Mouse (Mus musculus) liver, embryonic 11.5 days (tissue): ENCODE data around the gene Lipt2. TPM values are rescaled to one million over a fixed set of nuclear protein-coding genes. Genes with fewer than 3 reads are reported as not detected.

Experiments used
- ATAC-seq: fragments of 200-750 bp; cut with Nextera tagmentation; replicated peaks from 2 replicates; pipeline ENCODE4 v1.8.0; 2017; ENCODE audit warnings: moderate number of reproducible peaks, mild to moderate bottlenecking, moderate TSS enrichment, moderate library complexity; ENCODE audit not compliant: low FRiP score
- DNase-seq: peaks from one replicate; pipeline ENCODE4 v3.0.0-alpha.2; 2017; ENCODE audit warnings: low spot score
- H3K27ac ChIP-seq: fragments of 300-500 bp; sonication (generic); 2 replicates; pipeline ENCODE4 v1.5.1; 2014; ENCODE audit warnings: mild to moderate bottlenecking, low read depth, low read length, control low read depth
- H3K27me3 ChIP-seq: fragments of 300-500 bp; sonication (generic); replicated peaks from 2 replicates; pipeline ENCODE4 v1.6.1; 2014; ENCODE audit warnings: low read length, mixed read lengths; ENCODE audit not compliant: control insufficient read depth, insufficient read depth
- H3K36me3 ChIP-seq: fragments of 300-500 bp; sonication (generic); 2 replicates; pipeline ENCODE4 v1.6.1; 2014; ENCODE audit warnings: mild to moderate bottlenecking, low read length, moderate library complexity, mixed read lengths; ENCODE audit not compliant: control insufficient read depth, insufficient read depth
- H3K4me1 ChIP-seq: fragments of 300-500 bp; sonication (generic); replicated peaks from 2 replicates; pipeline ENCODE4 v1.6.1; 2014; ENCODE audit warnings: low read length, mixed read lengths; ENCODE audit not compliant: control insufficient read depth, insufficient read depth
- H3K4me2 ChIP-seq: fragments of 300-500 bp; sonication (generic); 2 replicates; pipeline ENCODE4 v1.6.1; 2014; ENCODE audit warnings: mild to moderate bottlenecking, control low read depth, moderate library complexity
- H3K4me3 ChIP-seq: fragments of 300-500 bp; sonication (generic); 2 replicates; pipeline ENCODE4 v1.5.1; 2014; ENCODE audit warnings: low read depth, low read length, control low read depth
- H3K9ac ChIP-seq: fragments of 300-500 bp; sonication (generic); 2 replicates; pipeline ENCODE4 v1.6.1; 2014; ENCODE audit warnings: low read depth, low read length, control low read depth
- H3K9me3 ChIP-seq: fragments of 300-500 bp; sonication (generic); 2 replicates; pipeline ENCODE4 v1.6.1; 2016; ENCODE audit warnings: low read length, inconsistent platforms, mixed read lengths; ENCODE audit not compliant: control insufficient read depth
- WGBS: fragments of 180-500 bp; shearing (Covaris S2); extraction: QIAGEN DNeasy Blood & Tissue Kit; methylation state at CpG from one replicate; pipeline ENCODE4 v1.1.7; 2014; 5-methylcytosine and 5-hydroxymethylcytosine counted together
- polyA plus RNA-seq: library from polyadenylated mRNA; unstranded; fragments of >200 nt; fragmentation: Nextera tagmentation; extraction: Ambion mirVana; gene quantifications from 2 replicates; pipeline ENCODE4 v1.2.1, GENCODE M21; 2014

The Lipt2 gene
- polyA plus RNA-seq, 1 experiment from 2014 or later = 18.1 TPM

DNA sequence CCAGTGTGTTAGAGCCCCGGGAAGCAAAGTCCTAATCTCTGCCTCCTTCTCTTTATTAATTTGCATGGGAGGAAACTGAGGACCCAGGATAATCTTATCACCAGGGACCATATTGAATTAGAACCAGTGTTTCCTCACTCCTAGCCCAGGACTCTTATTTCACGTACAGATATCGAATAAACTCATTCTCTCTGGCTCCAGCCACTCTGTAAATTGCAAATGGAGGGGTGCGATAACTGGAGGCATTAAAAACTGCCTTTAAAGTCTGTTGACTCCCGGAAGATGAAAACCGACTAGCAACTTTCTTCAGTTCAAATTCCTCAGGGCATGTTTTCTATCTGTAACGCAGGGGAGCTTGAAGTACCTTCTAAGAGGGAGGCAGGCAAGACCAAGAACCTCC, 20.3 kb downstream of the Lipt2 start:
- Histone ChIP-seq H3K36me3 (no peaks in the 10 kb centered on the region), H3K27ac (0 out of 2 replicates have a peak overlapping the region, but pooled peaks have one; percentile 40), H3K4me1 (peaks cover 22% of the 10 kb centered on the region), H3K9ac (0 out of 2 replicates have a peak overlapping the region, but pooled peaks have one; percentile 17), H3K4me2 (peak overlapping the region; percentile 89), H3K9me3 (no peaks in the 10 kb centered on the region), H3K4me3 (peak overlapping the region; percentile 43), H3K27me3 (peaks cover 32% of the 10 kb centered on the region)
- ATAC-seq (peak; percentile 84), DNase-seq (no peak)
- WGBS = 32% methylated on average over 7 of the region's 7 CpGs

DNA sequence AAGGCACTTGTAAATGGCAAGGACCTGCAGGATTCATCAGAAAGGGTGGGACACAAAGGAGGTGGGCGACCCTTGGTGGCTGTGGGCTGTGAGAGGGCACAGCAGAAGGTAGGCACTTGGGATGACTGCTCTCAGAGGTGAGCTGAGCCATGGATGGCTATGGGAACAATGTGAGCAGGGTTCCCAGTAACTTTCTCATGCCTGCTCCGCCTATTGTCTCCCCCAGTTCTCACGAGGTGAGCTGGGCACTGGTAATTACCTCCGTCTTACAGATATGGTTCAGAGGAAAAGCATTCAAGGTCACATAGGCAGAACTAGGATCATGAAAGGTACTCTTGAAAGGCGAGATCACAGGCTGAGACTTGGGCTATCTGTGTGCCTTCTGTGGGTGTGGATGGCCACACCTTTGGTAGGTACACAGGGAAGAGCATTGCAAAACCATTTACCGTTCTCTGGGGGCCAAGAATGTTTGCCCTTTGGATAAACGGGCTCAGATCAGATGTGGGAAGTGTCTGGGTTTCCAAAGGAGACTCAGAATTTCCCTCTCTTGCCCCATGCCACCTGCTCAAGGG, 20.8 kb downstream of the Lipt2 start:
- Histone ChIP-seq H3K9ac (no peak overlapping the region), H3K9me3 (no peaks in the 10 kb centered on the region), H3K27me3 (peaks cover 32% of the 10 kb centered on the region), H3K4me3 (0 out of 2 replicates have a peak overlapping the region, but pooled peaks have one; percentile 3), H3K4me2 (peak overlapping the region; percentile 89), H3K36me3 (no peaks in the 10 kb centered on the region), H3K27ac (0 out of 2 replicates have a peak overlapping the region, but pooled peaks have one; percentile 40), H3K4me1 (peaks cover 22% of the 10 kb centered on the region)
- ATAC-seq (peak; percentile 24; the same call in 1 of the 2 replicates), DNase-seq (no peak)
- 60% methylated on average over 7 of the region's 7 CpGs for WGBS

DNA sequence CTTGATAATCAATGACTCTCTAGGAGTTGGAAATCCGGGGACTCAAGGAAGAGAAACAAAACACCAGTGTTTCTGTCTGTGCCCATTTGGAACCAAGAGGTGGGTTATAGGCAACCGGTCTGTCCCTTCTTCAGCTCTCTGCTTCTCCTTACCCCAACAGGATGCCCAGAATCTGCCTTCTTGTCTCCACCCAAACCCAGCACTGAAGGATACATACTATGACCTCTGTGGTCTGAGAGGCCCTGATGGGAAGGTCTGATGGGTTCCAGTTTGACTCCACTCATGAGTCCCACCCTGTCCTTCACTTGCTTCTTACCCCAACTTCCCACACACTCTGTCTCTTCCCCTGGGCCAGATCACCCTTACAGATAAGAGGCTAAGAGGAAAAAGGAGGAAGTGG, 22.1 kb downstream of the Lipt2 start:
- H3K9me3 ChIP-seq = no peaks in the 10 kb centered on the region
- ATAC-seq (no peak), DNase-seq (no peak)
- H3K27ac ChIP-seq = no peak overlapping the region
- H3K9ac ChIP-seq = no peak overlapping the region
- no peak overlapping the region for H3K4me3 ChIP-seq
- no peak overlapping the region for H3K4me2 ChIP-seq
- H3K4me1 ChIP-seq = peaks cover 22% of the 10 kb centered on the region
- no peaks in the 10 kb centered on the region for H3K36me3 ChIP-seq
- WGBS = 77% methylated on average over 2 of the region's 2 CpGs
- peaks cover 32% of the 10 kb centered on the region for H3K27me3 ChIP-seq

DNA sequence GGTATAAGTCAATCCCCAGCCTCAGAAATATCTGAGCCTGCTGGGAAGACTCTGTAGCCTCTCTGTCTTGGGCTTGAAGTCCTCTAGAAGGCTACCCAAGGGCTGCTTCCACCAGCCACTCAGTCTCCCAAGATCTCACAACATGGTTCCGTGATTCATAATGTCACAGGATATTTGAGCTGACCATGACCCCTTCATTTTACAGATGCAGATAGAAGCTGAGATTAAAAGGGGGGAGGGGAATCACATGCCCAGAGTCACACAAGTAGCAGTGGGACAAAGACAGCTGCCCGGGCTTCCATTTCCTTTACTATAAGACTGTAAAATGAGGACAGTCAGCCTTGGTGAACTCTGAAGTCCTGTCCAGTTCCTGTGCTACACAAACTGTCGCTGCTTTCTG, 22.5 kb downstream of the Lipt2 start:
- Histone ChIP-seq H3K9me3 (no peaks in the 10 kb centered on the region), H3K4me1 (peaks cover 22% of the 10 kb centered on the region), H3K27me3 (peaks cover 32% of the 10 kb centered on the region), H3K27ac (no peak overlapping the region), H3K4me2 (no peak overlapping the region), H3K9ac (no peak overlapping the region), H3K4me3 (no peak overlapping the region), H3K36me3 (no peaks in the 10 kb centered on the region)
- ATAC-seq = no peak
- no peak for DNase-seq
- WGBS = 67% methylated on average over 3 of the region's 3 CpGs

DNA sequence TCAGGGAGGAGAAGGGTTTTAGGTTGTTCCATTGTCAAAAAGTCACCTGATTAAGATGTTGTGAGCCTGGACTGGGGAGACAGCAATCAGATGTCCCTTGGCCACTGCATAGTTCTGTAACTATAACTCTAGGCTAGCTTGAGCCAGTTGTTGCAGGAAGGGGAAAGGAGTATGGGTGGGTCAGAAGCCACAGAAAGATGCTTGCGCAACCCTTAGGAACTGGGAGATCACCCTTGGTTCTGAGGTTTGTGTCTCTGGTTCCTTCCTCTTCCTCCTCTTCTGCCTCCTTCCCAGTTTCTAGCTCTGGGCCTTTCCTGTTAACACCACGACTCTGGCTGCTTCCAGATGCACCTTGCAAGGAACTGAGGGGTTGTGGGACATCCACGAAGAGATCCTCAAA, 23.3 kb downstream of the Lipt2 start:
- Histone ChIP-seq H3K4me2 (no peak overlapping the region), H3K27me3 (peaks cover 24% of the 10 kb centered on the region; the same call in 1 of the 2 replicates), H3K9me3 (no peaks in the 10 kb centered on the region), H3K27ac (no peak overlapping the region), H3K4me3 (no peak overlapping the region), H3K4me1 (peaks cover 22% of the 10 kb centered on the region), H3K36me3 (no peaks in the 10 kb centered on the region), H3K9ac (no peak overlapping the region)
- DNase-seq (no peak), ATAC-seq (no peak)
- WGBS = 44% methylated on average over 3 of the region's 3 CpGs

GRCm38 (mm10) chr7:100187601-100188000, 28.5 kb downstream of the Lipt2 start:
- no peak overlapping the region for H3K27ac ChIP-seq
- no peak overlapping the region for H3K9ac ChIP-seq
- no peak overlapping the region for H3K4me2 ChIP-seq
- H3K36me3 ChIP-seq = no peaks in the 10 kb centered on the region
- no peaks in the 10 kb centered on the region for H3K9me3 ChIP-seq
- DNase-seq = no peak
- H3K27me3 ChIP-seq = peaks cover 2% of the 10 kb centered on the region; the same call in 1 of the 2 replicates
- no peak overlapping the region for H3K4me3 ChIP-seq
- ATAC-seq = no peak
- H3K4me1 ChIP-seq = no peaks in the 10 kb centered on the region
- 20% methylated on average over 7 of the region's 7 CpGs for WGBS

GRCm38 (mm10) chr7:100190167-100190566, 31.1 kb downstream of the Lipt2 start:
- Histone ChIP-seq H3K27me3 (no peaks in the 10 kb centered on the region; the same call in 1 of the 2 replicates), H3K9ac (no peak overlapping the region), H3K36me3 (no peaks in the 10 kb centered on the region), H3K4me1 (no peaks in the 10 kb centered on the region), H3K4me2 (no peak overlapping the region), H3K4me3 (no peak overlapping the region), H3K9me3 (no peaks in the 10 kb centered on the region), H3K27ac (no peak overlapping the region)
- WGBS = 55% methylated on average over 4 of the region's 4 CpGs
- no peak for ATAC-seq
- peak; percentile 6 for DNase-seq

DNA sequence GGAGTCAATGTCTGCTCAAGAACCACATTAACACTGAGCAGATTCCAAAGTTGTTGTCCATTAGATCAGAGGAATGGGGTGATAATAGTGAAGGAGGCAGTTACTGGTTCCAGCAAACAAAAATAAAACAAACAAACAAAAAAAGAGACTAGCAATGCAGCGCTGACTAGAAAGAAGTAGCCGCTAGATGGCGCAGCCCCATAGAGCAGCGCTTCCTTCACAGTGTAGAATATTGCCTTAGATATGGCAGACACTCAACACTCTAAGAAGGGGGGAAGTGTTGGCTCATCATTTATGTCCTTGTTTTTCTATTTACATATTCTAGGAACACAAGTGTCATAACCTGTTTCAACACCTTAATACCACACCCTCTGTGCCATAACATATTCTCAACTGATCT, 31.7 kb downstream of the Lipt2 start:
- no peaks in the 10 kb centered on the region for H3K36me3 ChIP-seq
- DNase-seq = no peak
- H3K4me3 ChIP-seq = no peak overlapping the region
- no peak overlapping the region for H3K27ac ChIP-seq
- ATAC-seq = no peak
- no peaks in the 10 kb centered on the region; the same call in 1 of the 2 replicates for H3K27me3 ChIP-seq
- no peak overlapping the region for H3K9ac ChIP-seq
- no peaks in the 10 kb centered on the region for H3K4me1 ChIP-seq
- no peaks in the 10 kb centered on the region for H3K9me3 ChIP-seq
- 3% methylated on average over 4 of the region's 4 CpGs for WGBS
- no peak overlapping the region for H3K4me2 ChIP-seq

DNA sequence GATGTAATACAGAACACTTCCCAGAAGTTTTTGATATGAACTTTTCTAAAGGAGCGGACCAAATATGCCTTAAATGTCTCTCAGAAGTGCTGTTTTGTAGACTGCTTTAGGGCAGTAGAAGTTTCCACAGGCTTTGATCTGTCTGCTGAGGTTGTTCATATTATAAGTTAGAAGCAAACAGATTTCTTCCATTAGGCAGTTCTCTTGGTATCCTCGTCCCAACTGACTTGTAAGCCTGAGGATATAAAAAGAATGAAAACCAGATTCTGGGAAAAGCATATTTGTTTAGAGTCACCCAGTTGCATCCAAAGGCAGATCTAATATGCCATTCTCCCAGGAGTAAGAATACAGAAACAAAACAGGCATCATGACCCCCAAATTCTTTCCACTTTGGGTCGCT, 42.1 kb downstream of the Lipt2 start:
- ATAC-seq (no peak), DNase-seq (no peak)
- Histone ChIP-seq H3K27ac (no peak overlapping the region), H3K4me1 (no peaks in the 10 kb centered on the region), H3K9ac (no peak overlapping the region), H3K36me3 (no peaks in the 10 kb centered on the region), H3K4me2 (no peak overlapping the region), H3K4me3 (no peak overlapping the region), H3K27me3 (no peaks in the 10 kb centered on the region), H3K9me3 (no peaks in the 10 kb centered on the region)
- 82% methylated on average over 3 of the region's 3 CpGs for WGBS
